In genomic region chr8:123817747-123818146, GRCm38 (mm10) we compare ENCODE assay signal across 21 mouse cellular contexts. TPM values are rescaled to one million over a fixed set of nuclear protein-coding genes. Genes with fewer than 3 reads are reported as not detected.
DNase-seq lines count a peak whose midpoint lies in the region; ATAC-seq and TF ChIP-seq lines count a peak whose summit lies in the region.
"Had no signal": no experiment of that assay in that cellular context is flagged by ENCODE, and none has a peak within 500 bp of the region (broad histone marks: within the 10 kb centered on the region; RNA-seq: fewer than 3 reads in every experiment).

No protein-coding gene starts in this region.

- H3K9me3 ChIP-seq in hindbrain, postnatal 0 days (ENCODE audit: low read length) = no peaks in the 10 kb centered on the region
- H3K9me3 ChIP-seq in hindbrain, embryonic 13.5 days = no peaks in the 10 kb centered on the region
- no peaks in the 10 kb centered on the region for H3K9me3 ChIP-seq in liver, postnatal 0 days (ENCODE audit: low read length)
- H3K9me3 ChIP-seq: hindbrain, embryonic 15.5 days; liver, embryonic 15.5 days; midbrain, embryonic 13.5 days had no signal

- WGBS in hindbrain, postnatal 0 days = 91% methylated on average over 11 of the region's 11 CpGs
- WGBS in hindbrain, embryonic 13.5 days = 90% methylated on average over 11 of the region's 11 CpGs
- 92% methylated on average over 11 of the region's 11 CpGs for WGBS in lung, adult 2 months
- 87% methylated on average over 11 of the region's 11 CpGs for WGBS in liver, postnatal 0 days (ENCODE audit: insufficient replicate concordance)

- H3K27ac ChIP-seq in hindbrain, postnatal 0 days = no peak overlapping the region
- no peak overlapping the region for H3K27ac ChIP-seq in hindbrain, embryonic 13.5 days
- H3K27ac ChIP-seq in liver, postnatal 0 days (ENCODE audit: low read depth) = no peak overlapping the region
- H3K27ac ChIP-seq: hindbrain, embryonic 15.5 days; midbrain, embryonic 13.5 days had no signal

- no peak for TF ChIP-seq POLR2A in lung, adult 2 months (IDR thresholded peaks at IDR 0.05; ENCODE audit: borderline replicate concordance, extremely low read depth, low read depth, low read length)

- no peak overlapping the region for H3K4me3 ChIP-seq in hindbrain, postnatal 0 days (ENCODE audit: low read length)
- no peak overlapping the region for H3K4me3 ChIP-seq in hindbrain, embryonic 13.5 days
- no peak overlapping the region for H3K4me3 ChIP-seq in lung, adult 2 months (replicated peaks; ENCODE audit: extremely low read depth, low read depth, low read length)
- no peak overlapping the region for H3K4me3 ChIP-seq in liver, postnatal 0 days (ENCODE audit: low read depth, low read length)
- H3K4me3 ChIP-seq: hindbrain, embryonic 15.5 days; liver, embryonic 15.5 days; midbrain, embryonic 13.5 days had no signal

- no peak overlapping the region for H3K9ac ChIP-seq in hindbrain, postnatal 0 days (replicated peaks; ENCODE audit: low read length)
- H3K9ac ChIP-seq in hindbrain, embryonic 13.5 days = no peak overlapping the region
- H3K9ac ChIP-seq in liver, postnatal 0 days (replicated peaks) = no peak overlapping the region
- H3K9ac ChIP-seq: hindbrain, embryonic 15.5 days; liver, embryonic 15.5 days; midbrain, embryonic 13.5 days had no signal

- no peak for DNase-seq in hindbrain, postnatal 0 days (ENCODE audit: low spot score)
- DNase-seq in lung, adult 2 months = no peak
- DNase-seq in lung, postnatal 10 days = no peak
- DNase-seq in ES-CJ7 (ENCODE audit: low read depth, low spot score) = peak; percentile 51
- no peak for DNase-seq in liver, postnatal 0 days
- DNase-seq in adipocyte (ENCODE audit: low spot score) = no peak
- no peak for DNase-seq in frontal cortex, adult 2 months (ENCODE audit: extremely low spot score in 1 of 2, low spot score in 1 of 2)
- DNase-seq: adrenal gland, adult 2 months; B cell, adult 2 months; cerebellum, adult 9-11 months; kidney, adult 18-20 months; kidney, postnatal 36 days; layer of hippocampus, postnatal 36 days; left cerebral cortex, postnatal 4 days; lung, postnatal 4 days had no signal

- peak; percentile 24; the same call in 1 of the 2 replicates for TF ChIP-seq CTCF in hindbrain, postnatal 0 days (IDR thresholded peaks at IDR 0.05; ENCODE audit: low read depth)
- 0 out of 2 replicates have a peak, but pooled peaks have one; percentile 3 for TF ChIP-seq CTCF in lung, adult 2 months (IDR thresholded peaks at IDR 0.05; ENCODE audit: insufficient read depth, low read length)
- TF ChIP-seq CTCF in liver, postnatal 0 days (IDR thresholded peaks at IDR 0.05; ENCODE audit: low read depth) = peak; percentile 51

- no peaks in the 10 kb centered on the region for H3K36me3 ChIP-seq in hindbrain, postnatal 0 days (ENCODE audit: insufficient read depth, low read length)
- peaks cover 21% of the 10 kb centered on the region for H3K36me3 ChIP-seq in hindbrain, embryonic 13.5 days
- peaks cover 5% of the 10 kb centered on the region for H3K36me3 ChIP-seq in liver, postnatal 0 days (replicated peaks; ENCODE audit: insufficient read depth, low read length)

- H3K4me2 ChIP-seq in hindbrain, postnatal 0 days (ENCODE audit: low read depth, low read length) = no peak overlapping the region
- no peak overlapping the region for H3K4me2 ChIP-seq in hindbrain, embryonic 13.5 days
- H3K4me2 ChIP-seq in liver, postnatal 0 days (ENCODE audit: low read depth, low read length) = no peak overlapping the region
- H3K4me2 ChIP-seq: heart, embryonic 11.5 days; hindbrain, embryonic 15.5 days; liver, embryonic 15.5 days; midbrain, embryonic 13.5 days had no signal

- H3K27me3 ChIP-seq in hindbrain, postnatal 0 days (ENCODE audit: insufficient read depth, low read length) = no peaks in the 10 kb centered on the region
- H3K27me3 ChIP-seq in hindbrain, embryonic 13.5 days = no peaks in the 10 kb centered on the region
- no peaks in the 10 kb centered on the region for H3K27me3 ChIP-seq in liver, postnatal 0 days (ENCODE audit: insufficient read depth, low read length)
- H3K27me3 ChIP-seq: hindbrain, embryonic 15.5 days; liver, embryonic 15.5 days; midbrain, embryonic 13.5 days had no signal

- no peak for TF ChIP-seq EP300 in liver, postnatal 0 days (IDR thresholded peaks at IDR 0.05; ENCODE audit: low read depth)

- no peak for ATAC-seq in hindbrain, postnatal 0 days
- no peak for ATAC-seq in hindbrain, embryonic 13.5 days (ENCODE audit: low FRiP score)
- no peak for ATAC-seq in liver, postnatal 0 days
- ATAC-seq: forebrain, embryonic 14.5 days; midbrain, embryonic 13.5 days had no signal

- peaks cover 3% of the 10 kb centered on the region; the same call in 1 of the 2 replicates for H3K4me1 ChIP-seq in hindbrain, postnatal 0 days (ENCODE audit: insufficient read depth, low read length)
- H3K4me1 ChIP-seq in hindbrain, embryonic 13.5 days (replicated peaks) = peaks cover 18% of the 10 kb centered on the region; the same call in 1 of the 2 replicates
- no peaks in the 10 kb centered on the region for H3K4me1 ChIP-seq in lung, adult 2 months (ENCODE audit: control insufficient read depth, insufficient read depth, low read length)
- H3K4me1 ChIP-seq in liver, postnatal 0 days (ENCODE audit: insufficient read depth) = peaks cover 31% of the 10 kb centered on the region
- H3K4me1 ChIP-seq: midbrain, embryonic 13.5 days had no signal

RNA-seq across cellular contexts. Expression of gene Rab4a, which starts 12.0 kb away (rescaled TPM):
- total RNA-seq in hindbrain, postnatal 0 days (2014; rRNA removed) = 46.3 and 58.3 TPM in 2 replicates
- polyA plus RNA-seq in hindbrain, postnatal 0 days (2015; fragmentation: Nextera tagmentation; extraction: Ambion mirVana) = 94.7 and 96.8 TPM in 2 replicates
- polyA plus RNA-seq in hindbrain, embryonic 13.5 days (2015; fragmentation: Nextera tagmentation; extraction: Ambion mirVana) = 73.9 and 74.8 TPM in 2 replicates
- 7.3 and 7.9 TPM in 2 replicates for polyA plus RNA-seq in lung, adult 2 months (2012; rRNA removed)
- 30.4 and 36.3 TPM in 2 replicates for polyA plus RNA-seq in liver, postnatal 0 days (2015; fragmentation: Nextera tagmentation; extraction: Ambion mirVana)
- 67.3 and 73.3 TPM in 2 replicates for polyA plus RNA-seq in frontal cortex, adult 2 months (2012; rRNA removed)

RNA-seq across cellular contexts. Expression of gene Ccsap, which starts 42.3 kb away (rescaled TPM):
- total RNA-seq in hindbrain, postnatal 0 days (2014; rRNA removed) = 13.4 and 14.8 TPM in 2 replicates
- polyA plus RNA-seq in hindbrain, postnatal 0 days (2015; fragmentation: Nextera tagmentation; extraction: Ambion mirVana) = 5.0 and 6.4 TPM in 2 replicates
- polyA plus RNA-seq in hindbrain, embryonic 13.5 days (2015; fragmentation: Nextera tagmentation; extraction: Ambion mirVana) = 4.0 and 4.1 TPM in 2 replicates
- 0.80 and 0.86 TPM in 2 replicates for polyA plus RNA-seq in lung, adult 2 months (2012; rRNA removed)
- polyA plus RNA-seq in liver, postnatal 0 days (2015; fragmentation: Nextera tagmentation; extraction: Ambion mirVana) = 1.2 and 1.5 TPM in 2 replicates
- polyA plus RNA-seq in frontal cortex, adult 2 months (2012; rRNA removed) = 59.0 and 63.9 TPM in 2 replicates
